ENCODE assay signal across 15 mouse cellular contexts in genomic region chr12:104003238-104003612, GRCm38 (mm10). TPM values are rescaled to one million over a fixed set of nuclear protein-coding genes. Genes with fewer than 3 reads are reported as not detected.
A peak's percentile ranks its signal among the peaks of the same experiment; 100 is the strongest.
DNase-seq lines count a peak whose midpoint lies in the region; ATAC-seq and TF ChIP-seq lines count a peak whose summit lies in the region.
"Had no signal": no experiment of that assay in that cellular context is flagged by ENCODE, and none has a peak within 500 bp of the region (broad histone marks: within the 10 kb centered on the region; RNA-seq: fewer than 3 reads in every experiment).

No protein-coding gene starts in this region.

- no peaks in the 10 kb centered on the region for H3K36me3 ChIP-seq in kidney, postnatal 0 days (ENCODE audit: insufficient read depth, low read length)

- H3K9ac ChIP-seq in kidney, postnatal 0 days (ENCODE audit: low read depth, low read length) = no peak overlapping the region

- H3K4me1 ChIP-seq in kidney, postnatal 0 days (replicated peaks; ENCODE audit: insufficient read depth, low read length) = 0 out of 2 replicates have a peak, but pooled peaks cover 3% of the 10 kb centered on the region
- no peaks in the 10 kb centered on the region for H3K4me1 ChIP-seq in cerebellum, adult 2 months (ENCODE audit: control insufficient read depth, insufficient read depth, low read length)

- H3K27ac ChIP-seq in kidney, postnatal 0 days = no peak overlapping the region
- H3K27ac ChIP-seq in cerebellum, adult 2 months (ENCODE audit: insufficient read depth, low read length) = no peak overlapping the region

- no peak for TF ChIP-seq POLR2A in cerebellum, adult 2 months (IDR thresholded peaks at IDR 0.05; ENCODE audit: borderline replicate concordance, insufficient read depth, low read length)

- WGBS in kidney, postnatal 0 days = 25% methylated on average over 4 of the region's 4 CpGs
- 30% methylated on average over 4 of the region's 4 CpGs for WGBS in cerebellum, adult 2 months

- no peaks in the 10 kb centered on the region for H3K27me3 ChIP-seq in kidney, postnatal 0 days (ENCODE audit: insufficient read depth, low read length)
- H3K27me3 ChIP-seq in cerebellum, adult 2 months (ENCODE audit: control insufficient read depth, insufficient read depth, low read length) = no peaks in the 10 kb centered on the region

- no peaks in the 10 kb centered on the region; the same call in 1 of the 2 replicates for H3K9me3 ChIP-seq in kidney, postnatal 0 days (replicated peaks; ENCODE audit: low read length)

- no peak overlapping the region for H3K4me3 ChIP-seq in kidney, postnatal 0 days (replicated peaks; ENCODE audit: low read depth, low read length)
- H3K4me3 ChIP-seq in cerebellum, adult 2 months (replicated peaks; ENCODE audit: insufficient read depth, low read depth, low read length) = no peak overlapping the region

- no peak overlapping the region for H3K4me2 ChIP-seq in kidney, postnatal 0 days (ENCODE audit: low read length)

- no peak for TF ChIP-seq CTCF in kidney, postnatal 0 days (IDR thresholded peaks at IDR 0.05; ENCODE audit: low read depth)
- no peak for TF ChIP-seq CTCF in cerebellum, adult 2 months (IDR thresholded peaks at IDR 0.05; ENCODE audit: borderline replicate concordance, insufficient read depth, low read depth, low read length)

- no peak for ATAC-seq in kidney, postnatal 0 days (replicated peaks; ENCODE audit: low FRiP score, low read depth)
- ATAC-seq in monocyte, adult 5-6 weeks (replicated peaks; ENCODE audit: insufficient number of reproducible peaks, low FRiP score, low TSS enrichment, poor library complexity, severe bottlenecking) = no peak
- ATAC-seq: forebrain, embryonic 14.5 days; intestine, postnatal 0 days had no signal

- DNase-seq in kidney, postnatal 0 days (ENCODE audit: low spot score) = peak; percentile 19
- DNase-seq in kidney, postnatal 25 days = no peak
- DNase-seq in urinary bladder, postnatal 14 days (ENCODE audit: low spot score) = peak; percentile 15
- DNase-seq in urinary bladder, adult 18-20 months (ENCODE audit: low spot score in 2 of 2) = no peak
- peak; percentile 20 for DNase-seq in heart, postnatal 4 days
- no peak for DNase-seq in cerebellum, adult 2 months
- DNase-seq: spleen, adult 18-20 months had no signal

RNA-seq across cellular contexts. Expression of gene Serpina9, which starts 10.3 kb away (rescaled TPM):
- 0.04 TPM in 1 of 2 replicates, not detected in the other for polyA plus RNA-seq in kidney, postnatal 0 days (2015; fragmentation: Nextera tagmentation; extraction: Ambion mirVana)
- total RNA-seq in heart, postnatal 4 days (2021) = not detected
- polyA plus RNA-seq in cerebellum, adult 2 months (2012; rRNA removed) = 1.8 TPM in 2 replicates
- not detected in 3 replicates for total RNA-seq in monocyte, adult 5-6 weeks (2017)
- total RNA-seq: adrenal gland, adult 18-20 months; gastrocnemius, postnatal 4 days had no signal
- polyA plus RNA-seq: forebrain, embryonic 14.5 days; intestine, postnatal 0 days; liver, embryonic 16.5 days had no signal

RNA-seq across cellular contexts. Expression of gene Serpina11, which starts 13.5 kb away (rescaled TPM):
- not detected in 2 replicates for polyA plus RNA-seq in kidney, postnatal 0 days (2015; fragmentation: Nextera tagmentation; extraction: Ambion mirVana)
- total RNA-seq in heart, postnatal 4 days (2021) = not detected
- polyA plus RNA-seq in cerebellum, adult 2 months (2012; rRNA removed) = 0.07 TPM in 1 of 2 replicates, not detected in the other
- total RNA-seq in monocyte, adult 5-6 weeks (2017) = 0.48 to 1.6 TPM in 2 of 3 replicates, not detected in the other
- total RNA-seq: adrenal gland, adult 18-20 months; left cerebral cortex, postnatal 10 days had no signal
- polyA plus RNA-seq: cortical plate, adult 2 months; forebrain, embryonic 14.5 days; intestine, postnatal 0 days had no signal

RNA-seq across cellular contexts. Expression of gene Serpina12, which starts 41.0 kb away (rescaled TPM):
- not detected in 2 replicates for polyA plus RNA-seq in kidney, postnatal 0 days (2015; fragmentation: Nextera tagmentation; extraction: Ambion mirVana)
- not detected for total RNA-seq in heart, postnatal 4 days (2021)
- 0.05 TPM in 1 of 2 replicates, not detected in the other for polyA plus RNA-seq in cerebellum, adult 2 months (2012; rRNA removed)
- total RNA-seq in monocyte, adult 5-6 weeks (2017) = not detected in 3 replicates
- total RNA-seq: gastrocnemius, postnatal 4 days; left cerebral cortex, postnatal 10 days had no signal
- polyA plus RNA-seq: cortical plate, adult 2 months; forebrain, embryonic 14.5 days; intestine, postnatal 0 days had no signal

RNA-seq across cellular contexts. Expression of gene Serpina1e, which starts 44.5 kb away (rescaled TPM):
- 1.0 and 1.1 TPM in 2 replicates for polyA plus RNA-seq in kidney, postnatal 0 days (2015; fragmentation: Nextera tagmentation; extraction: Ambion mirVana)
- under 1 TPM in 1 of 2 experiments, not detected in 1; 0.41 TPM for total RNA-seq in heart, postnatal 4 days (2021)
- polyA plus RNA-seq in cerebellum, adult 2 months (2012; rRNA removed) = not detected in 2 replicates
- total RNA-seq in monocyte, adult 5-6 weeks (2017) = not detected in 3 replicates
- total RNA-seq: left cerebral cortex, postnatal 10 days had no signal
- polyA plus RNA-seq: cortical plate, adult 2 months; forebrain, embryonic 14.5 days had no signal

Comparison
In these comparisons a context has a peak if more than half of its experiments do, and no peak if none do; other contexts are left out.
1. DNase-seq: peak in kidney, postnatal 0 days (single experiment), urinary bladder, postnatal 14 days (single experiment) and heart, postnatal 4 days (single experiment); none in kidney, postnatal 25 days (0 of 2), urinary bladder, adult 18-20 months (0 of 2) and cerebellum, adult 2 months (0 of 2).